Mouse (Mus musculus): ENCODE results near the gene Spa17.

The Spa17 gene

GRCm38 (mm10) chr9:37613182-37613910 is at the start of gene Spa17:
Spa17 (minus strand) TSS chr9:37613722.
- peak; percentile 93 to 98 for DNase-seq (ENCODE audit: inconsistent age in 2 of 2, low spot score in 1 of 2)

GRCm38 (mm10) chr9:37663210-37663609 is 49.7 kb upstream of the Spa17 start:
- no peak for DNase-seq (ENCODE audit: inconsistent age in 2 of 2, low spot score in 1 of 2)

GRCm38 (mm10) chr9:37659413-37659812 is 45.9 kb upstream of the Spa17 start:
- DNase-seq (ENCODE audit: inconsistent age in 2 of 2, low spot score in 1 of 2) = no peak

GRCm38 (mm10) chr9:37656931-37657481 is 43.5 kb upstream of the Spa17 start, which contains the start of gene Tbrg1:
Tbrg1 (minus strand) TSS chr9:37657312.
- peak; percentile 88 to 96 for DNase-seq (ENCODE audit: inconsistent age in 2 of 2, low spot score in 1 of 2)

- peak in 1 of 2 experiments; percentile 19 for DNase-seq (ENCODE audit: inconsistent age in 2 of 2, low spot score in 1 of 2)
Measured at GRCm38 (mm10) chr9:37656439-37656881, 42.9 kb upstream of the Spa17 start.

- DNase-seq (ENCODE audit: inconsistent age in 2 of 2, low spot score in 1 of 2) = no peak
Measured at GRCm38 (mm10) chr9:37655961-37656360, 42.4 kb upstream of the Spa17 start.

GRCm38 (mm10) chr9:37653836-37654235 is 40.3 kb upstream of the Spa17 start:
- DNase-seq (ENCODE audit: inconsistent age in 2 of 2, low spot score in 1 of 2) = no peak

GRCm38 (mm10) chr9:37650639-37651038 is 37.1 kb upstream of the Spa17 start:
- DNase-seq (ENCODE audit: inconsistent age in 2 of 2, low spot score in 1 of 2) = no peak

GRCm38 (mm10) chr9:37646246-37646645 is 32.7 kb upstream of the Spa17 start:
- DNase-seq (ENCODE audit: inconsistent age in 2 of 2, low spot score in 1 of 2) = no peak

- DNase-seq (ENCODE audit: inconsistent age in 2 of 2, low spot score in 1 of 2) = no peak
Measured at GRCm38 (mm10) chr9:37638721-37639120, 25.2 kb upstream of the Spa17 start.

- DNase-seq (ENCODE audit: inconsistent age in 2 of 2, low spot score in 1 of 2) = peak; percentile 57 to 79
Measured at GRCm38 (mm10) chr9:37636800-37637542, 23.4 kb upstream of the Spa17 start.

- DNase-seq (ENCODE audit: inconsistent age in 2 of 2, low spot score in 1 of 2) = peak; percentile 55 to 80
Measured at GRCm38 (mm10) chr9:37636335-37636734, 22.8 kb upstream of the Spa17 start.

GRCm38 (mm10) chr9:37634269-37634668 is 20.7 kb upstream of the Spa17 start:
- DNase-seq (ENCODE audit: inconsistent age in 2 of 2, low spot score in 1 of 2) = no peak

- no peak for DNase-seq (ENCODE audit: inconsistent age in 2 of 2, low spot score in 1 of 2)
Measured at GRCm38 (mm10) chr9:37632305-37632704, 18.8 kb upstream of the Spa17 start.

- no peak for DNase-seq (ENCODE audit: inconsistent age in 2 of 2, low spot score in 1 of 2)
Measured at GRCm38 (mm10) chr9:37629941-37630340, 16.4 kb upstream of the Spa17 start.

GRCm38 (mm10) chr9:37628581-37628980 is 15.1 kb upstream of the Spa17 start:
- DNase-seq (ENCODE audit: inconsistent age in 2 of 2, low spot score in 1 of 2) = no peak

- DNase-seq (ENCODE audit: inconsistent age in 2 of 2, low spot score in 1 of 2) = no peak
Measured at GRCm38 (mm10) chr9:37627263-37627662, 13.7 kb upstream of the Spa17 start.

- DNase-seq (ENCODE audit: inconsistent age in 2 of 2, low spot score in 1 of 2) = no peak
Measured at GRCm38 (mm10) chr9:37626103-37626567, 12.6 kb upstream of the Spa17 start.

GRCm38 (mm10) chr9:37625641-37626040 is 12.1 kb upstream of the Spa17 start:
- peak in 1 of 2 experiments; percentile 19 for DNase-seq (ENCODE audit: inconsistent age in 2 of 2, low spot score in 1 of 2)

GRCm38 (mm10) chr9:37625129-37625528 is 11.6 kb upstream of the Spa17 start:
- no peak for DNase-seq (ENCODE audit: inconsistent age in 2 of 2, low spot score in 1 of 2)

- DNase-seq (ENCODE audit: inconsistent age in 2 of 2, low spot score in 1 of 2) = no peak
Measured at GRCm38 (mm10) chr9:37624502-37624901, 11.0 kb upstream of the Spa17 start.

GRCm38 (mm10) chr9:37623981-37624380 is 10.5 kb upstream of the Spa17 start:
- no peak for DNase-seq (ENCODE audit: inconsistent age in 2 of 2, low spot score in 1 of 2)

All from adrenal gland, adult (tissue).